Mouse (Mus musculus) MEL (cell line): ENCODE results near the gene Wdr5.

ENCODE experiments used
- POLR2A ChIP-seq, 2 experiments: IDR thresholded peaks; 2 replicates each; pipeline ENCODE4 v1.6.1; 2011 to 2012; ENCODE audit warnings: low read length in 2 of 2, mild to moderate bottlenecking in 2 of 2, control low read depth in 1 of 2, improper control_type of control experiment in 1 of 2, low read depth in 1 of 2, moderate library complexity in 1 of 2; ENCODE audit not compliant: control insufficient read depth in 1 of 2, insufficient read depth in 1 of 2, poor library complexity in 1 of 2
- USF1 ChIP-seq: IDR thresholded peaks from 2 replicates; pipeline ENCODE4 v1.6.1; 2014; ENCODE audit warnings: low read depth, mild to moderate bottlenecking, inconsistent platforms, low read length, improper control_type of control experiment, moderate library complexity
- ZNF384 ChIP-seq: IDR thresholded peaks from 2 replicates; pipeline ENCODE4 v1.6.1; 2012; ENCODE audit warnings: low read depth, mild to moderate bottlenecking, inconsistent platforms, low read length, improper control_type of control experiment

GRCm38 (mm10) chr2:27471170-27471584 lies 43.8 kb upstream of the Wdr5 start:
- TF ChIP-seq POLR2A (IDR thresholded peaks at IDR 0.05; ENCODE audit: control insufficient read depth in 1 of 2, insufficient read depth in 1 of 2, low read depth in 1 of 2, low read length in 2 of 2, poor library complexity in 1 of 2) = no peak
- TF ChIP-seq USF1 = no peak
- no peak for TF ChIP-seq ZNF384
